Comparison of ENCODE assay signal across 1 mouse cellular context in the genomic region with DNA sequence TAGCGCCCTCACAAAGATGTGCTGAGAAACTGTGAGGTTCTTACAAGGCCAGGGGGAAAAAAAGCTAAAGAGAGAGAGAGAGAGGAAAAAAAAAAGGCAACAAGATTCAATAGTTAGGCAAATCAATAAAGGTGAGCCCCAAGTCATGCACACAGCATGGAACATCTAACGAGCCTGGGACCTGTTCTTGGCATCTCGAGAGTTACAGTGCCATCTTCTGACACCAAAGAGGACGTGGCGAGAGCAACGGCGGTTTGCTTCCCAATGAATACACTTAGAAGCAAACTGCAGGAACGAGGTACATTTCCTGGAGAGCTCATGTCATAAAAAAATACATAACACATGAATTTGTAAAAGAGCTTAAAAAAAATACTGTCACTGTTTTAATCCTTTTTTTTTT.
TF ChIP-seq lines count a peak whose summit lies in the region.

No protein-coding gene starts in this region.

TF ChIP-seq in CH12.LX, 34 proteins besides CTCF, POLR2A, EP300 and RAD21 (continued from another document):
- no peak for TF ChIP-seq POLR2AphosphoS2 (IDR thresholded peaks at IDR 0.05; ENCODE audit: low read depth, low read length)
- no peak for TF ChIP-seq RCOR1 (conservative IDR thresholded peaks at IDR 0.05; ENCODE audit: low read depth, low read length)
- TF ChIP-seq SMC3 (IDR thresholded peaks at IDR 0.05; ENCODE audit: low read depth, low read length), result no peak
- no peak for TF ChIP-seq TCF12 (IDR thresholded peaks at IDR 0.05; ENCODE audit: low read depth, low read length)
- no peak for TF ChIP-seq KAT2A (IDR thresholded peaks at IDR 0.05; ENCODE audit: insufficient replicate concordance, low read length)
- no peak for TF ChIP-seq USF1 (IDR thresholded peaks at IDR 0.05; ENCODE audit: low read depth, low read length)
- TF ChIP-seq MXI1 (IDR thresholded peaks at IDR 0.05; ENCODE audit: low read depth, low read length), result no peak
- TF ChIP-seq PAX5 (IDR thresholded peaks at IDR 0.05; ENCODE audit: low read length), result no peak
